Mouse (Mus musculus): ENCODE measurements around the gene Fbxl13. TPM values are rescaled to one million over a fixed set of nuclear protein-coding genes. Genes with fewer than 3 reads are reported as not detected.

The Fbxl13 gene
- polyA plus RNA-seq, 1 experiment from 2014 or later, result 0.20 TPM

DNA sequence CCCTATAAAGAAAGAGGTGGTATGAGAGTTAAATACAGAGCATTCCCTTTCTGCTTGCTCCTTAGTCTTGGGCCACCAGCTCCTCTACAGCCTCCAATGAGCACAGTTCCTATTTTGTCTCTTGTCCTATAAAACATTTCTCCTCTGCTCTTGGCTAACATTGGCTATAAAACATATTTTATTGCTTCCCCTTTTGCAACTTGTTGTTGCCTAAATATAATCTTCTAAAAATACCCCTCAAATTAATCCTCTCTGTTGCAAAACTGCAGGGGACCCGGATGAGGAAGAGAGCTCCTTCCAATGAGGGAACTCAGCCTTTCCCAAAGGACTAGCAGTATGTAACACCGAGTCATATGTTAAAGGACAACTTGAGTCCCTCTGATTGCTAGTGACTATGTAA is 81.5 kb downstream of the Fbxl13 start:
- no peak overlapping the region for H3K27ac ChIP-seq
- H3K36me3 ChIP-seq, result no peaks in the 10 kb centered on the region
- H3K9me3 ChIP-seq, result no peaks in the 10 kb centered on the region
- no peaks in the 10 kb centered on the region for H3K27me3 ChIP-seq (replicated peaks)
- no peak overlapping the region for H3K4me3 ChIP-seq (replicated peaks)
- no peak for ATAC-seq
- no peak overlapping the region for H3K9ac ChIP-seq
- 80% methylated on average over 2 of the region's 2 CpGs for WGBS
- H3K4me2 ChIP-seq (replicated peaks), result no peak overlapping the region
- no peaks in the 10 kb centered on the region for H3K4me1 ChIP-seq (replicated peaks)

DNA sequence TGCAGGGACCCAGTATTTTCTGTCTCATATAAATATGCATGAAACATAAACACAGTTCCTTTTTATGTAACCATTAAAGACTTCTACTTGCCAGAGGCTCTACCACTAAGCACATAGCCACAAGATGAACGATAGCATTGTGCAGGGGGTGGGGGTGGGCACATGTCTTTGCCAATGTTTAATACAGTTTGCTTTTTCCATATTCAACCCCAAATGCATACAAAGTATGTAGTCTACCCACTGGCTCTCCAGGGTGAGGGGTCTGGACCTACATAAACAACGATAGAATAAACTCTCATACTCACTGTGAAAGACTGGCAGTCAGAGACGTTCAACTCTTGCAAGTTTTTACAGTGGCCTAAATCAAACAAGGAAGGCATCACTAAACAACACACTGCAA is 88.9 kb downstream of the Fbxl13 start:
- no peak for ATAC-seq

DNA sequence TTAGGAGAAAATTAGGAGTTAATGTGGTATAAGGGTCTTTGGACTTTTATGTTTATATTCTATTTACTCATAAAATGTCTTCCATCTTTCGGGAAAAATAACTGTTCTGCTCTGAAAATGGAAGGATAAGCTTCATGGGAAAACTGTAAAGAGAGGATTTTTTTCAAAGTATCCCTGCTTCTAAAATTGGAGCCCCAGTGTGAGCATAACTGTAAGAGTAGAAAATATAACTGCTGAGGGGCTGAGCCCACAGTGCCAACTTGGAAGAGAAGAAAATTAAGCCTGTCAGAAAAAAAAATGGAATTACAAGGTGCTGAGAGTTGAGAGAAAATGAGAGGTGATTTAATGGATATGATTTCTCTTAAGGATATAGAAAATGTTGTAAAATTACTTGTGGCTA is 90.7 kb downstream of the Fbxl13 start:
- Histone ChIP-seq H3K4me3 (replicated peaks) (no peak overlapping the region), H3K36me3 (no peaks in the 10 kb centered on the region), H3K9ac (no peak overlapping the region), H3K27me3 (replicated peaks) (no peaks in the 10 kb centered on the region), H3K9me3 (no peaks in the 10 kb centered on the region), H3K27ac (no peak overlapping the region), H3K4me2 (replicated peaks) (no peak overlapping the region), H3K4me1 (replicated peaks) (no peaks in the 10 kb centered on the region)
- no peak for ATAC-seq
- 81% methylated on average over 1 of the region's 1 CpGs for WGBS

More for the DNA sequence above, 88.9 kb downstream of the Fbxl13 start:
- Histone ChIP-seq H3K27ac (no peak overlapping the region), H3K9me3 (no peaks in the 10 kb centered on the region), H3K27me3 (replicated peaks) (no peaks in the 10 kb centered on the region), H3K4me1 (replicated peaks) (no peaks in the 10 kb centered on the region), H3K4me3 (replicated peaks) (no peak overlapping the region), H3K36me3 (no peaks in the 10 kb centered on the region), H3K4me2 (replicated peaks) (no peak overlapping the region), H3K9ac (no peak overlapping the region)
- 52% methylated on average over 3 of the region's 3 CpGs for WGBS

DNA sequence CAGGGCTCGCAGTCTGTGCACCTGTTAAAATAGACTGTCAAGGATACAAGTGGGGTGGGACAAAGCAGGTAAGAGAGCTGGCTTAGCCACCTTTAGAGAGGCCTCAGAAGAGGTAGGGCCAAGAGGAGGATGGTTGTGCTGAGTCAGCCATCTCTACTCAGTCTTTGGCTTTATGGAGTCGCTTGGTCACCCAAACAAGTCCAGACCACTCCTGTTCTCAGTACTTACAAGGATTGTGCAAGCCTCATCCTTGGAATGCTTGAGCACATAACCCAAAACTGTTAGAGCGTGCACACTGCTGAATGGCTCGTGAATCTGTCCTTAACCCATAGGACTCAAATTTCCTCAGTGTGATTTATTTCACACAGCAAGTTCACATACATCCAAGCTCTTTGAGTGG is 91.7 kb downstream of the Fbxl13 start:
- H3K4me1 ChIP-seq (replicated peaks), result no peaks in the 10 kb centered on the region
- H3K27ac ChIP-seq, result no peak overlapping the region
- H3K4me2 ChIP-seq (replicated peaks), result no peak overlapping the region
- no peak for ATAC-seq
- H3K27me3 ChIP-seq (replicated peaks), result no peaks in the 10 kb centered on the region
- no peak overlapping the region for H3K4me3 ChIP-seq (replicated peaks)
- WGBS, result 85% methylated on average over 4 of the region's 4 CpGs
- H3K9me3 ChIP-seq, result no peaks in the 10 kb centered on the region
- H3K36me3 ChIP-seq, result no peaks in the 10 kb centered on the region
- H3K9ac ChIP-seq, result no peak overlapping the region

DNA sequence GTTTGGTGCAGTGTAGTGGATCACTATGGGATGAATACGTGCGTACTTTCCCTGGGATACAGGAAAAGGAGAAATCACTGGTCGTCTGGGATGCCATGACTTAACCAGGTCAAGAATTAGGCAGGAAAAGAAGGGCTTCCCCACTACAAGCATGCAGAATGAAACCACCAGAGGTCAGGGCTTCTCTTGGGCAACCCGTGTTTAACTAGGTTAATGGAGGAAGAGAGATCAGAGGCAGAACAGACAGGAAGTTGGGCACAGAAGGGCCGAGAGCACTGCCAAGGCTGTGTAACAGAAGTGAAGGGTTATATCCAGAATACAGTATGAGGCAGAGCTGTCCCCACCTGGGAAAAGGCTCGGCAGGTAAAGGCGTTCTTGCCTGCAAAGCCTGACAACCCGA is 98.4 kb downstream of the Fbxl13 start:
- Histone ChIP-seq H3K4me2 (replicated peaks) (no peak overlapping the region), H3K36me3 (no peaks in the 10 kb centered on the region)
- 85% methylated on average over 8 of the region's 8 CpGs for WGBS

DNA sequence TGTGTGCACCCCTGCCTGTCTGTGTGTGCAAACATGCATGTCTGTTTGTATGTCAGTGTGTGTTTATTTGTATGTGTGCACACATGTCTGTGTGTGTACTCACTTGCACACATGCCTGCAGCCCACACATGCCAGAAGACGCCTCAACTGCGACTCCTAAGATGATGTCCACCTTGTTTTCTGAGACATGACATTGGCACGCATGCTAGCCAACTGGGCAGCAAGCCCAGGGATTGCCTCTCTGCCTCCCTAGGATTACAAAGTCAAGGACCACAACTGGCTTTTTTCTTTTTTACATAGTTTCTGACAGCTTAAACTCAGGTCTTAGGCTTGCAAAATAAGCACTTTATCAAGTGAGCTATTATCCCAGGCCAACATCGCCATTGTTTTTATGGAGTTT is 99.6 kb downstream of the Fbxl13 start:
- Histone ChIP-seq H3K27me3 (replicated peaks) (no peaks in the 10 kb centered on the region), H3K4me2 (replicated peaks) (no peak overlapping the region), H3K36me3 (no peaks in the 10 kb centered on the region), H3K27ac (no peak overlapping the region), H3K9ac (no peak overlapping the region), H3K4me1 (replicated peaks) (peaks cover 4% of the 10 kb centered on the region), H3K9me3 (no peaks in the 10 kb centered on the region), H3K4me3 (replicated peaks) (no peak overlapping the region)
- 52% methylated on average over 4 of the region's 4 CpGs for WGBS
- ATAC-seq, result no peak

More for the DNA sequence above, 98.4 kb downstream of the Fbxl13 start:
- H3K9me3 ChIP-seq, result no peaks in the 10 kb centered on the region
- no peaks in the 10 kb centered on the region for H3K27me3 ChIP-seq (replicated peaks)
- no peak for ATAC-seq
- H3K4me3 ChIP-seq (replicated peaks), result no peak overlapping the region
- peaks cover 4% of the 10 kb centered on the region for H3K4me1 ChIP-seq (replicated peaks)
- no peak overlapping the region for H3K27ac ChIP-seq
- H3K9ac ChIP-seq, result no peak overlapping the region

DNA sequence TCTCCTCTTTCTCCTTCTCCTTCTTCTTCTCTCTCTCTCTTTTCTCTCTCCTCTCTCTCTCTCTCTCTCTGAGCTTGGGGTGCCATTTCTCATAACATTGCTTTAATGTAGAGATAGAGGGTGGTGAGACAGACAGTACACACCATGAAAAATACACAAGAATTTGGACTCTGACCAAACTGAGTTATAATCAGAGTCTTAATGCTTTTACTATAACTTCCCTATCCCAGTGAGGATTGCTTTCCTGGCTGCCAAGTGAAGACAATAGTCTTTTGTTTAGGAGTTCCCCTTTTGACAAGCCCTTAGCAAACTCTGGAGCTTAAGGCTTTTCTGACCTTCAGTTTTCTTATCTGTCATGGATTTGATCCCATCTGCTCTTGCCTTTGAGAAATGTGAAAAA is 100.2 kb downstream of the Fbxl13 start:
- H3K4me3 ChIP-seq (replicated peaks), result no peak overlapping the region
- peak; percentile 71; the same call in 1 of the 2 replicates for ATAC-seq
- H3K9me3 ChIP-seq, result no peaks in the 10 kb centered on the region
- peaks cover 4% of the 10 kb centered on the region for H3K4me1 ChIP-seq (replicated peaks)
- no peaks in the 10 kb centered on the region for H3K27me3 ChIP-seq (replicated peaks)
- no peaks in the 10 kb centered on the region for H3K36me3 ChIP-seq
- H3K9ac ChIP-seq, result no peak overlapping the region
- peak overlapping the region; percentile 52 for H3K4me2 ChIP-seq (replicated peaks)
- H3K27ac ChIP-seq, result no peak overlapping the region

DNA sequence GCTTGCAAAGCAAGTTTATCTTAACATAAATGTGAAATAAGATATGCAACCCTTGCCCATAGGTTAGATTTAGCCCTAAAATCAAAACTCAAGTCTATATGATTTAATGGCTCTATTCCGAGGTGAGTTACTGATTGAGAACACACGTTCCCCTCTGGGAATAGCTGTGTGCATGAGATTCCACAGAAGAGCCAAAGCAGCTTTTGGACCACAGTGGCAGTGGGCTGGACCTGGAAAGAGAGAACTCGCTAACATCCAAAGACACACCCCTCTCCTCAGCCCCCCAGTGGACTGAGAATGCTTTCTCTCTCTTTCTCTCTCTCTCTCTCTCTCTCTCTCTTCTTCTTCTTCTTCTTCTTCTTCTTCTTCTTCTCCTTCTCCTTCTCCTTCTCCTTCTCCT is 100.6 kb downstream of the Fbxl13 start:
- WGBS, result 34% methylated on average over 3 of the region's 3 CpGs
- Histone ChIP-seq H3K9ac (no peak overlapping the region), H3K4me1 (replicated peaks) (peaks cover 4% of the 10 kb centered on the region), H3K27ac (no peak overlapping the region), H3K4me3 (replicated peaks) (peak overlapping the region; percentile 34), H3K36me3 (no peaks in the 10 kb centered on the region), H3K4me2 (replicated peaks) (peak overlapping the region; percentile 52), H3K9me3 (no peaks in the 10 kb centered on the region), H3K27me3 (replicated peaks) (no peaks in the 10 kb centered on the region)
- no peak for ATAC-seq

DNA sequence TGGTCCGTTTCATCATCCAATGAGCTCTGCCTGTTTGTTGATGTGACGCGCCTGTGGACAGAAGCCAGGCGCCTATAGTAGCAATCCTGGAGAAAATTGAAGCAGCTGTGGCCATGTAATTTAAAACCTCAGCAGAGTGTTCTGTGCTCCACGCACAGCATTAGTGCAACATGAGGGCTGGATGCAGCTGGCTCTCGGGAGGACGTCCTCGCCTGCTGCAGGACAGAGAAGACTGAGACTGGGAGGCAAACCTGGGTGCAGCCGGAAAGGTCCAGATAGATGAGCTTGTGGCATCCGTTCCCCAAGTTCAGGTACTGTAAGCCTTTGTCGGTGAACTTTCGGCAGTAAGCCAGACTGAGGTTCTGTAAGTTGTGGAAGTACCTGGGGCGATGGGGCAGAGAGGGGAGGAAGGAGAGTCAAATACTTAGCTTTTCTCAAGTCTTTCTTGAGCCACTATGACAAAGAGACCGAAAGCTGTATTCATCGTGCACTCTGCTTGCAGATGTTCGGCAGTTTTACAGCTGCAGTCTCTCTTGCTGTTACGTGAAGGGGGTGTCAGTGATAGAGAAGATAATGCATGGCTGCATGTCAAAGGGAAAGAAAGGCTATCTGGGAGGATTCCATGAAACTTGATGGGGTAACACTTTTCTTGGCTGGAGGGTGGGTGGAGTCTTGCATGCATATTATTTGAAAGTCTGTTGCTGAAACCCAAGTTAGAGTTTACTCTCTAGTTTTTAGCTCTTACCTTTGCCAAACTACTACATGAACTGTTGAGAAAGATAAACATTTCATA is 101.8 kb downstream of the Fbxl13 start, which contains the start of gene Lrrc17:
Gene Lrrc17, plus strand, starts transcription at position 151 of the 793 bp plus-strand sequence.
- H3K9ac ChIP-seq, result peak within 1 kb of the TSS; percentile 33; the same call in 1 of the 2 replicates
- peak; percentile 88 for ATAC-seq
- peaks cover 4% of the 10 kb centered on the region for H3K4me1 ChIP-seq (replicated peaks)
- 33% methylated on average over 17 of the region's 17 CpGs for WGBS
- peak within 1 kb of the TSS; percentile 34 for H3K4me3 ChIP-seq (replicated peaks)
- no peaks in the 10 kb centered on the region for H3K36me3 ChIP-seq
- H3K27me3 ChIP-seq (replicated peaks), result no peaks in the 10 kb centered on the region
- H3K27ac ChIP-seq, result peak within 1 kb of the TSS; percentile 84
- peak within 1 kb of the TSS; percentile 52 for H3K4me2 ChIP-seq (replicated peaks)
- no peaks in the 10 kb centered on the region for H3K9me3 ChIP-seq

DNA sequence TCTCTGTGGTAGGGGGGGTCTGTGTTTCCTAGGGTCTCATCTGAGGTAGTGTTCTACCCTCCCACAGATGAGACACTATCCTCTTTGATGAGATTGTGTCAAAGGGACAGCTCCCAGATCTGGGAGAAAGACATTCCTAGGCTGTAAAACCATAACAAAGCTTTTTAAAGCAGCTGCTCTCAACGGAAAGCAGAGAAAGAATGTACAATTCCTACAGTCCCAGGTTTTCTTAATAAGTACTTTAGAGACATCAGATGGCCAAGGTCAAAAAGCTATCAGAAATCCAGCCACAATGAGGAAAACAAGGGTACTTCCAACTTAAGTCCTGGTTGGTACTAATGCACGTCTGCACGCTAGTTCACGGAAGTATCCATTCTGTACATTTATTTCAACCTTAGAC is 103.2 kb downstream of the Fbxl13 start:
- Histone ChIP-seq H3K4me2 (replicated peaks) (no peak overlapping the region), H3K9me3 (no peaks in the 10 kb centered on the region), H3K36me3 (no peaks in the 10 kb centered on the region), H3K9ac (no peak overlapping the region), H3K4me3 (replicated peaks) (no peak overlapping the region), H3K27me3 (replicated peaks) (no peaks in the 10 kb centered on the region), H3K4me1 (replicated peaks) (peaks cover 4% of the 10 kb centered on the region), H3K27ac (no peak overlapping the region)
- ATAC-seq, result no peak
- WGBS, result 65% methylated on average over 4 of the region's 4 CpGs

DNA sequence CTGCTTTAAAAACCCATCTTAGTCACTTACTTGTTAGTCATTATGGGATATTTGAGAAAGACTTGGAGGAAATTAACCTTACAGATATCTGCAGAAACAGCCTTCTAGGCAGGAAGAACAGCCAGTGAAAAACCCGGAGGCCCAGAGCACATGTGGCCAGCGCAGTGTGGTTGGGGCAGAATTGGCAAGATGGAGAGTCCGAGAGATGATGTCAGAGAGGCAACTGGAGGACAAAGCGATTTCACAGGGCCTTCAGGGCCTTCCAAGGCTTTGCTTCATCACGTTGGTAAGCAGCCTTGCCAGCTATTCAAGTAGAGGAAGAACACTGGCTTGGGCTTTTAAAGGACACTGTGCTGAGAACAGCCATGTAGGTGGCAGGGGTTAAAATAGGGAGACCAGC is 112.5 kb downstream of the Fbxl13 start:
- Histone ChIP-seq H3K4me1 (replicated peaks) (no peaks in the 10 kb centered on the region), H3K4me2 (replicated peaks) (no peak overlapping the region)
- no peak for ATAC-seq

DNA sequence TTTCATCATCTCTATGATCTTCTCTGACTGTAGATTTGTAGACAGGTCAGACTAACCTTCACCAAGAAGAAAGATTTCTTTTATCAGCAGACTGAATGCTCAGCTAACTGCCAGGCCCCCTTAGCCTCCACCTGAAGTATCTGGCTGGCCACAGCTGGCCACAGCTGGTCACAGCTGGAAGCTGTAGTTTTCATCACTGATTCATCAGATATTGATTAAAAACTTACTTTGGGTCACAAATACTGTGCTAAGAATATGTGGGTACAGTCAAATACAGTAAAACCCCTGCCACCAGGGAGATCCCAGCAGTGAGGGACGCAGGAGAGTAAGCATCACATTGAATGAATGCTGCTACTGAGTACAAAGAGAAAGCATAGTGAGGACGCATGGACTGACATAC is 113.3 kb downstream of the Fbxl13 start:
- no peak for ATAC-seq
- Histone ChIP-seq H3K27ac (no peak overlapping the region), H3K9ac (no peak overlapping the region), H3K9me3 (no peaks in the 10 kb centered on the region), H3K4me3 (replicated peaks) (no peak overlapping the region), H3K27me3 (replicated peaks) (no peaks in the 10 kb centered on the region), H3K4me1 (replicated peaks) (peaks cover 4% of the 10 kb centered on the region), H3K36me3 (no peaks in the 10 kb centered on the region), H3K4me2 (replicated peaks) (no peak overlapping the region)
- 91% methylated on average over 2 of the region's 2 CpGs for WGBS

More for the DNA sequence above, 112.5 kb downstream of the Fbxl13 start:
- no peak overlapping the region for H3K27ac ChIP-seq
- H3K9me3 ChIP-seq, result no peaks in the 10 kb centered on the region
- H3K27me3 ChIP-seq (replicated peaks), result no peaks in the 10 kb centered on the region
- H3K4me3 ChIP-seq (replicated peaks), result no peak overlapping the region
- 90% methylated on average over 5 of the region's 5 CpGs for WGBS
- H3K36me3 ChIP-seq, result no peaks in the 10 kb centered on the region
- H3K9ac ChIP-seq, result no peak overlapping the region

DNA sequence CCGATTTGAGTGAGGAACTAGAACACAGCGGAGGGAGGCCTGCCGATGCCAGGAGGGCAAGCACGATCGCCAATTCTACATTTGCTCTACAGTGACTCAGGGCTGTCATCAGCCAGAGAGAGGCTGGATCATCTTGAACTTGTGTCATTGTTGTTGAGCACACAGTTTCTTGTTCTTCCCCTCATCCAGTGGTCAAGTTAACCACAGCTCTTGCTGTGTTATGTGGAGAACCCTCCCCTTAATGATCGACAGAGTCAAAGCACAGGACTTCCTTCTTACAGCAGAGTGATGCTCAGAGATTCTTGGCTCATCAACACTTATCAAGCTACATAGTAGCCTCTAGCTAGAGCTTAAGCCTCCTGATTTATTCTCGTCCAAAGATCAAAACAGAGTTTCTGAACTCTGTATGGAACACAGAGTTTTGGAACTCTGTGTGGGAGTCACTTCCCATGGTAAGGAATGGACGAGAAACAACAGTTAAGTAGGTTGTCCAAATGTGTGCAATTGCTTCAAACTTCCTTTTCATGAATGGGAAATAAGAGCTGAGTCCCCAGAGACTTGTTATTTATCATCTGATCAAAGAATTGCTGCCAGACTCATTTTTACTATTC is 116.2 kb downstream of the Fbxl13 start:
- H3K4me3 ChIP-seq (replicated peaks), result no peak overlapping the region

More for the DNA sequence above, 116.2 kb downstream of the Fbxl13 start:
- no peak overlapping the region for H3K9ac ChIP-seq
- ATAC-seq, result no peak
- peaks cover 4% of the 10 kb centered on the region for H3K4me1 ChIP-seq (replicated peaks)
- WGBS, result 82% methylated on average over 8 of the region's 8 CpGs
- no peak overlapping the region for H3K4me2 ChIP-seq (replicated peaks)
- no peaks in the 10 kb centered on the region for H3K27me3 ChIP-seq (replicated peaks)
- H3K9me3 ChIP-seq, result no peaks in the 10 kb centered on the region
- no peak overlapping the region for H3K27ac ChIP-seq
- no peaks in the 10 kb centered on the region for H3K36me3 ChIP-seq
